Mouse (Mus musculus): Measurements from ENCODE around the gene Tead4. TPM values are rescaled to one million over a fixed set of nuclear protein-coding genes. Genes with fewer than 3 reads are reported as not detected.

The Tead4 gene
- total and polyA plus RNA-seq, 2 experiments from 2014 or later = 0.17 to 0.82 TPM

- no peak overlapping the region for H3K9ac ChIP-seq (replicated peaks; ENCODE audit: low read length, poor library complexity, severe bottlenecking)
Observed at GRCm38 (mm10) chr6:128264870-128265526, 35.6 kb downstream of the Tead4 start.

GRCm38 (mm10) chr6:128261486-128261885, 39.1 kb downstream of the Tead4 start:
- DNase-seq (ENCODE audit: low spot score) (no peak), ATAC-seq (ENCODE audit: low FRiP score) (no peak)
- Histone ChIP-seq H3K27ac (ENCODE audit: low read depth, low read length) (no peak overlapping the region), H3K27me3 (ENCODE audit: insufficient read depth, low read length) (no peaks in the 10 kb centered on the region), H3K9me3 (ENCODE audit: low read length) (no peaks in the 10 kb centered on the region), H3K36me3 (ENCODE audit: insufficient read depth, low read length) (no peaks in the 10 kb centered on the region), H3K4me2 (ENCODE audit: low read depth, low read length, poor library complexity, severe bottlenecking) (no peak overlapping the region), H3K4me3 (ENCODE audit: low read depth, low read length) (no peak overlapping the region), H3K9ac (replicated peaks; ENCODE audit: low read length, poor library complexity, severe bottlenecking) (no peak overlapping the region), H3K4me1 (ENCODE audit: insufficient read depth, low read length) (no peaks in the 10 kb centered on the region)
- no peak for TF ChIP-seq CTCF (IDR thresholded peaks at IDR 0.05)
- WGBS = 53% methylated on average over 1 of the region's 1 CpGs

More at GRCm38 (mm10) chr6:128264870-128265526, 35.6 kb downstream of the Tead4 start:
- no peaks in the 10 kb centered on the region for H3K36me3 ChIP-seq (ENCODE audit: insufficient read depth, low read length)
- H3K9me3 ChIP-seq (ENCODE audit: low read length) = no peaks in the 10 kb centered on the region
- no peaks in the 10 kb centered on the region for H3K4me1 ChIP-seq (ENCODE audit: insufficient read depth, low read length)
- no peak for DNase-seq (ENCODE audit: low spot score)
- no peak overlapping the region for H3K27ac ChIP-seq (ENCODE audit: low read depth, low read length)
- no peak overlapping the region for H3K4me2 ChIP-seq (ENCODE audit: low read depth, low read length, poor library complexity, severe bottlenecking)
- H3K4me3 ChIP-seq (ENCODE audit: low read depth, low read length) = no peak overlapping the region
- ATAC-seq (ENCODE audit: low FRiP score) = no peak
- 79% methylated on average over 8 of the region's 8 CpGs for WGBS
- TF ChIP-seq CTCF (IDR thresholded peaks at IDR 0.05) = no peak
- no peaks in the 10 kb centered on the region for H3K27me3 ChIP-seq (ENCODE audit: insufficient read depth, low read length)

- no peak overlapping the region for H3K4me2 ChIP-seq (ENCODE audit: low read depth, low read length, poor library complexity, severe bottlenecking)
- WGBS = 83% methylated on average over 3 of the region's 3 CpGs
- H3K36me3 ChIP-seq (ENCODE audit: insufficient read depth, low read length) = no peaks in the 10 kb centered on the region
- H3K27ac ChIP-seq (ENCODE audit: low read depth, low read length) = no peak overlapping the region
- no peak for TF ChIP-seq CTCF (IDR thresholded peaks at IDR 0.05)
- H3K27me3 ChIP-seq (ENCODE audit: insufficient read depth, low read length) = no peaks in the 10 kb centered on the region
- no peaks in the 10 kb centered on the region for H3K9me3 ChIP-seq (ENCODE audit: low read length)
- H3K9ac ChIP-seq (replicated peaks; ENCODE audit: low read length, poor library complexity, severe bottlenecking) = no peak overlapping the region
- H3K4me3 ChIP-seq (ENCODE audit: low read depth, low read length) = no peak overlapping the region
- ATAC-seq (ENCODE audit: low FRiP score) (no peak), DNase-seq (ENCODE audit: low spot score) (no peak)
- H3K4me1 ChIP-seq (ENCODE audit: insufficient read depth, low read length) = no peaks in the 10 kb centered on the region
Observed at GRCm38 (mm10) chr6:128259252-128259651, 41.4 kb downstream of the Tead4 start.

- Histone ChIP-seq H3K4me1 (ENCODE audit: insufficient read depth, low read length) (no peaks in the 10 kb centered on the region), H3K27ac (ENCODE audit: low read depth, low read length) (no peak overlapping the region), H3K27me3 (ENCODE audit: insufficient read depth, low read length) (no peaks in the 10 kb centered on the region), H3K4me3 (ENCODE audit: low read depth, low read length) (no peak overlapping the region), H3K9ac (replicated peaks; ENCODE audit: low read length, poor library complexity, severe bottlenecking) (no peak overlapping the region), H3K4me2 (ENCODE audit: low read depth, low read length, poor library complexity, severe bottlenecking) (no peak overlapping the region), H3K9me3 (ENCODE audit: low read length) (no peaks in the 10 kb centered on the region), H3K36me3 (ENCODE audit: insufficient read depth, low read length) (no peaks in the 10 kb centered on the region)
- TF ChIP-seq CTCF (IDR thresholded peaks at IDR 0.05) = no peak
- 53% methylated on average over 2 of the region's 2 CpGs for WGBS
- no peak for ATAC-seq (ENCODE audit: low FRiP score)
- DNase-seq (ENCODE audit: low spot score) = no peak
Observed at GRCm38 (mm10) chr6:128255941-128256340, 44.7 kb downstream of the Tead4 start.

- no peaks in the 10 kb centered on the region for H3K36me3 ChIP-seq (ENCODE audit: insufficient read depth, low read length)
- no peaks in the 10 kb centered on the region for H3K27me3 ChIP-seq (ENCODE audit: insufficient read depth, low read length)
- no peak overlapping the region for H3K4me3 ChIP-seq (ENCODE audit: low read depth, low read length)
- no peak overlapping the region for H3K27ac ChIP-seq (ENCODE audit: low read depth, low read length)
- no peak for ATAC-seq (ENCODE audit: low FRiP score)
- H3K4me1 ChIP-seq (ENCODE audit: insufficient read depth, low read length) = no peaks in the 10 kb centered on the region
- WGBS = 78% methylated on average over 4 of the region's 4 CpGs
- no peaks in the 10 kb centered on the region for H3K9me3 ChIP-seq (ENCODE audit: low read length)
- H3K4me2 ChIP-seq (ENCODE audit: low read depth, low read length, poor library complexity, severe bottlenecking) = no peak overlapping the region
- DNase-seq (ENCODE audit: low spot score) = no peak
- no peak overlapping the region for H3K9ac ChIP-seq (replicated peaks; ENCODE audit: low read length, poor library complexity, severe bottlenecking)
- no peak for TF ChIP-seq CTCF (IDR thresholded peaks at IDR 0.05)
Observed at GRCm38 (mm10) chr6:128255292-128255691, 45.3 kb downstream of the Tead4 start.

GRCm38 (mm10) chr6:128254551-128254950, 46.1 kb downstream of the Tead4 start:
- no peak overlapping the region for H3K9ac ChIP-seq (replicated peaks; ENCODE audit: low read length, poor library complexity, severe bottlenecking)
- no peak overlapping the region for H3K27ac ChIP-seq (ENCODE audit: low read depth, low read length)
- 40% methylated on average over 4 of the region's 4 CpGs for WGBS
- no peaks in the 10 kb centered on the region for H3K9me3 ChIP-seq (ENCODE audit: low read length)
- TF ChIP-seq CTCF (IDR thresholded peaks at IDR 0.05) = no peak
- no peaks in the 10 kb centered on the region for H3K4me1 ChIP-seq (ENCODE audit: insufficient read depth, low read length)
- H3K36me3 ChIP-seq (ENCODE audit: insufficient read depth, low read length) = no peaks in the 10 kb centered on the region
- DNase-seq (ENCODE audit: low spot score) (no peak), ATAC-seq (ENCODE audit: low FRiP score) (no peak)
- no peak overlapping the region for H3K4me3 ChIP-seq (ENCODE audit: low read depth, low read length)
- H3K4me2 ChIP-seq (ENCODE audit: low read depth, low read length, poor library complexity, severe bottlenecking) = no peak overlapping the region
- no peaks in the 10 kb centered on the region for H3K27me3 ChIP-seq (ENCODE audit: insufficient read depth, low read length)

Measured in midbrain, postnatal 0 days (tissue).